Mouse (Mus musculus): ENCODE measurements at regions not wholly inside any gene's neighbourhood (a gene's known extent, or its start where the extent isn't known, plus 50 kb on each side); places are given as distances from the start of the nearest gene placed in this dataset.

DNA sequence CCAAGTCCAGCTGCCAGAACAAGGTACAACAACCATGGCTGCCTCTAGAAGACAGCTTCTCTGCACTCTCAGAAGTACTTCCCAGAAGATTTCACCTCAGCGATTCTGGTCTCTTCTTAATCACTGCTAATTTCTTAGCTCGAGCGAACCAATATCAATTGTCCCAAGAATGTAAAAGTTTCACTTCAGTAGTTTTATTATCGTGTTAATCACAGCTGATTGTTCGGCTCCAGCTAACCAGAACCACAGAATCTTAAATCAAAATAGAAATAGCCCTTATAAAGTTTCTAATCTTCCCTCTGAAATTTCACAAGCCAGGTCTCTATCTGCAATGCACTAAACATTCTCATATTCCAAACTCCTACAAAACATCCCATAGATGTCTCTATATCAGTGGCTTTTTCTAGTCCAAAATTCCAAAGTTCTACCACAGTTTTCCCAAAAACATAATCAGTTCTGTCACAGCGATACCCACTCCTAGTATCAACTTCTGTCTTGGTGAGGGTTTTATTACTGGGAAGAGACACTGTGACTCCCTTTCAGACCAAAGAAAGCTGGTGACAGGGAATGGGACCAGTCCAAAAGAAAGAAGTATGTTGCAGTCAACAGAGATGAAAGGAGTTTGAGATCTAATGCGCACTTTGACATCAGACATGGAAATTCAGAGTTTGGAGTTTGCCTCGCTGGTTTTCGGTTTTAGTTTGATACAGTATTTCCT lies 130.2 kb downstream of the Gm10283 start:
- DNase-seq, result no peak
- intact Hi-C loops (cut with DNase I), result no loop called here

DNA sequence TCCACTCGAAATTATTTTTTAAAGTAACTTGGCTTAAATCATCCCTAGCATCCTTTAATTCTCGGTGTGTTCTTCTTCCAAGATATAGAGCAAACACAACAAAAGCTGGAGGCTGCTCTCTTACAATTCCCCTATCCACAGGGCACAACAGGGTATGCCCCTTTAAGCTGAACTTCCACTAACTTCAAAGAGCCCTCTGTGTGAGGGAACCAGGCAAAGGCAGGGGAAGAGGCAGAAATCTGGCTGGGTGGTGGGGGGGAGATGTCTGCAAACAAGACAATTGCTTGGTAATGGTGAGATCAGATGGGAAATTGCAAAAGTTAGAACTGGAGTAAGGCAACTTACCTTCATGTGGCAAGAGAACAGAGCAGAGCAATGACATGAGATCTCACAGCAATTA lies 154.7 kb downstream of the Gm10283 start:
- no peak for DNase-seq
- intact Hi-C loops (cut with DNase I), result no loop called here

DNA sequence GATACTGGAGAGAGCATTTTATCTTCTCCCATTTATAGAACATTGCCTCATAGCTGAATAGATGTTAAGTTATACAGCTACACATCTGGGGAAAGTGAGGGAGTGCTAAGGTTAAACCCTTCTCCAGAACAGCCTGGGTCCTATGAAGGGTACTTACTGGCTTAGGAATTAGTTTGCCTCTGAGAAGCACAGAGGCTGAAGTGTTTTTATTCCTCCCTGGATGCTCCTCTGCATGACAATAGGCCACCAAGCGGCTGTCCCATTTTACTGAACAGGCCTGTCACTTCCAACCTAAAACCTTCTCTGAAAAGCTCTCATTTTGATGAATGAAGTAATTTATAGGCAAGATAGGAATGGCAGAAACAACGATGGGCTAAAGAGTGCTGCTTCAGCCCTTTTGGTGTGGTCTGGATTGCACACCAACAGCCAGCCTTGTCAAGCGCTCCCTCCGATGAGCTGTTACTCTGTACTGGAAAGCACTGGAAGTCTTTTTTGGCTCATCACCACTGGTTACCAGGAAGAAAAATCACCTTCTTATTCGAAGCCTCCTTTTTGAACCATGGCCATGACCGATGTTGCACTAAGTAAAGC lies 157.1 kb downstream of the Gm10283 start:
- DNase-seq, result no peak

DNA sequence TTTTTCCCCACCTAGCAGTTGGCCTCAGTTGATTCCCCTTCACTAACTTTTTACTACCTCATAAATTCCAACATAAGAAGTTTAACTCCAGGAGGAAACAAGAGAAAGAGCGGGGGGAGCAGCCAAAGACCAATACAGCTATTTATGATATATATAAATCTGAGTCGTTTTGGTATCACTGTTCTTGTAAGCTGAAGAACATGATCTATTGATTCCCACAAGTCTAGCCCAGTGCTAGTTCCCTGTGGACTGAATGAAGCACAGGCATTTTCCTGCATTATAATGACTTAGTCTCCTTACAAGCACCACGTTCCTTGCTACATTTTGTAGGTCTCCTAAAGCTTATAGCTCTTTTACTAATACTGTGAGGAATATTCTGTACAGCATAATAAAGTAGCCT lies 187.5 kb downstream of the Gm10283 start:
- DNase-seq, result no peak
- intact Hi-C loops (cut with DNase I), result no loop called here

More for the DNA sequence above, 157.1 kb downstream of the Gm10283 start:
- intact Hi-C loops (cut with DNase I), result no loop called here

DNA sequence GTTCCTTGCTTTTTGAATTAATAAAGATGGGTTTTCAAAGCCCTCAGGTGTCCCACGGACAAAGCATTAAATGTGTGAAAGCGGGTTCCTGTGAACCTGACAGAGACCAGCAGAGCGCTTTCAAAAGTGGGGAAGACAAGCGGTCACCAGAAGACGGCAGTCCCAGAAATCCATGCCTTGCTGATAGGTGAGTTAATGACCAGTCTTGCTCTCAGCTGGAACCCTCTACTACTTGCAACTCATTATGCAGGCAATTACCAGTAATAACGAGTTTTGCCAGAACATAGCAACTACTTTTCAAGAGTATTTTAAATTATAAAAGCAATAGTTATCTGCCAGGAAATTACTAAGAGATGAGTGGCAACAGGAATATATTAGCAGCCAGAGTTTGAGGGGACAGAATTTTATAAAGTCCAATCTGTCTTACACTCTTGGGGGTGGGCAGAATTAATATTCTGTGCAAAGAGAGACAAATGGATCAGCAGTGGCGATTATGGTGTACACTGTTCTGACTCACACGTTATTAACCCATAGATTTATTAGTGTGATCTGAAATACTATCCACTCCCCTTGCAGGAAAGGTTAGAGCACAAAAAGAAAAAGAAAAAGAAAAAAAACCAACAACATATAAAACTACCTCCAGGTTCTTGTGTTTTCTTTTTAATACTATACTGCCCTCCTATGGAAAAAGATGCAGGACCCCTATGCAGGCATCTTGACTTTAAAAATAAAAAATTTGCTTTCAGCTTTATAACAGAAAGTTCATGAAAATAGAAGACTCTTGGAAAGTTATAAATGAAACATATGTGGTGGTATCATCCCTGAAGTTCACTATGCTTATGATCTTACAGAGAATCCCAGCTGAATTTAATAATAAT lies 188.8 kb downstream of the Gm10283 start:
- intact Hi-C loops (cut with DNase I), result no loop called here
- no peak for DNase-seq

DNA sequence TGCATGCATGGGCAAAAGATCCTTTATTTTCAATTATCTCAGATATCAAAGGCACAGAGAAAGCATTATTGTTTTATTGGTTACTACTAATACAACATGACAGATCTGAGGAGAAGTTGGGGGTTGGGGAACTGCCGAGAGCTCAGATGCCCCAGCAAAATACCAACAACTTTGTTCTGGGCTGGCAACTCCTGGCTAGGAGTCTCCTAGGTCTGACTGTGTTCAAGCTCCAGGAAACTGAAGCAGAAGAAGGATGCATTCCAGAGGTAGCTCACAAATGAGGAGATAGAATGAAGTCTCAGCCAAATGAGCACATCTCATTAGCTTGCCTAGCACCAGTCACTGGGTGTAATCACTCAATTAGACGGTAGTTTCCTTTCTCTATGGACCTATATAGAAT lies 192.9 kb downstream of the Gm10283 start:
- no peak for DNase-seq
- intact Hi-C loops (cut with DNase I), result no loop called here

DNA sequence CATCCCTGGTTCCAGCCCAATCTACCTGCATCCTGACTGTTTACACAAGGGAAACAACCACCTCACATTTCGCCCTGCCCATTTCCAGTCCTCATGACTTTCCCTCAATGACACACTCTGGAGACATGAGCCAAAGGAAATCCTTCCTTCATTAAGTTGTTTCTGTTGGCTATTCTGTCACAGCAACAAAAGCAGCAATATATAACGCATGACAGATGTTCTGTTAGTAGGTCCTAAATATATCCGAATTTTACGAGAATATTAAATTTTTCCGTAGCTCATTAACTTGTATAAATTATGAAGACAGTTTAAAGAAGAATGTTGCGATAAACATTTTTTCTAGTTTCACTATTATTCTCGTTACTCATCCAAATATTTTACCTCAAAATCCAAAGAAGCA lies 201.7 kb downstream of the Gm10283 start:
- DNase-seq, result no peak
- intact Hi-C loops (cut with DNase I), result no loop called here

DNA sequence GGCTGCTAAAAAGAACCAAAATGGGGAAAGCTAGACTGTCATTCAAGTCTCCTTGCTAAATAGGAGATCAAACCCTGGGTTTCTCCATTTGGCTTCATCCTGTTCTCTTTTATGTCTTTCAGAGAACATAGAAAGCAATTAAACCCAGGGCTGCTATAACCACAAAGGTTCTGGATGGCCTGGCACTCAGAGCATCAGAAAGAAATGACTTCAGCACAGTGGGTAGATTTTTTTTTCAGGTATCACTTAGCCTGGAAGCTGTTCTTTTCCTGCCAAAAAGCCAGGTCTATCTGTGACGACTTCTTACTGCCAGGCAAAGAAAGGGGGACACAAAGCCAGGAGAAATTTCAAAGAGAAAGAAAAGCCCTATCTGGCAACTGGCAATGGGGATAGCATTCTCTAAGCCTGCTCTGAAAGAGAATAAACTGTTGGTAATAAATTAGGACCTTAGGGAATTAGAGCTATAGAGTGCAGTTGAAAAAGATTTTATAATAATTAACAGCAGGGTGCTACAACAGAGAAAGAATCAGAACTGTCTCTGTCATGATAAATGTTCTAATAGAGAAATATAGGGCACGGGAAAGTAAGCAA lies 225.7 kb downstream of the Gm10283 start:
- intact Hi-C loops (cut with DNase I), result no loop called here
- no peak for DNase-seq

DNA sequence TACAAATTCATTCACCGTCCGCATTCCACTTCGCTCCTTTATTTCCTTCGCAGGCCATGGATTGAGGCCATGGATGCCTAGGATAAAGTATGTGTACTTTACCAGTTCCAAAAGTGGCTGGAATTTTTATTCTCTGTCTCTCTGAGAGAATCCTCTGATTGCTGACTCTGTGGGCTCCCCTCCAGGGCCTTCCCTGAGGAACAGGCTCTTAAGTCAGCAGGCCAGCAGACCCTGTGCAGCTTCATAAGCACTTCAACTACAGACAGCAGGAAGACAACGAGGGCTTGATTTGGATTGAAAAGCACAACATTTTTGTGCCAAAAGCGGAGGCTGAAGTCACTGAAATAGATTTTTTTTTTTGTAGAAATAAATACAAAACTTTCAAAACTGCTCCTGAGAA lies 252.7 kb downstream of the Gm10283 start:
- intact Hi-C loops (cut with DNase I), result no loop called here
- DNase-seq, result peak in 1 of 2 experiments; percentile 7

DNA sequence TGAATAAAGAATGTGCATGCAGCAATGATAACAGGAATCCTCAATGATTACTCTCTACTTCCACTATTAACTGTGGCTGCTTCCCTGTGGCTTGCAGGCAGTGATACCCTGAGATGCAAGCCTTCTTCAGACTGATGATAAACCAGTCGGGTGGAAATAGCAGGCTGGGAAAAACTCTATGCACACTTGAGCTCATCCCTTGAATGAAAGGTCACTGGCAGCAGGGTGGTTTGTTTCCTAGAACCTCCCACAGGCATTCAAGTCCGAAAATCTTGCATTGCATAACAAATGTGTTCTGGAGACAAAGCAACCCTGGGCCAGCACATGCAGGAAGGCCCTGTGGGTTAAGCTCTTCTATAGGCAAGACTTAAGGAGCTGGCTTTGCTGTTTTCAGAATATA lies 253.3 kb downstream of the Gm10283 start:
- no peak for DNase-seq
- intact Hi-C loops (cut with DNase I), result no loop called here

DNA sequence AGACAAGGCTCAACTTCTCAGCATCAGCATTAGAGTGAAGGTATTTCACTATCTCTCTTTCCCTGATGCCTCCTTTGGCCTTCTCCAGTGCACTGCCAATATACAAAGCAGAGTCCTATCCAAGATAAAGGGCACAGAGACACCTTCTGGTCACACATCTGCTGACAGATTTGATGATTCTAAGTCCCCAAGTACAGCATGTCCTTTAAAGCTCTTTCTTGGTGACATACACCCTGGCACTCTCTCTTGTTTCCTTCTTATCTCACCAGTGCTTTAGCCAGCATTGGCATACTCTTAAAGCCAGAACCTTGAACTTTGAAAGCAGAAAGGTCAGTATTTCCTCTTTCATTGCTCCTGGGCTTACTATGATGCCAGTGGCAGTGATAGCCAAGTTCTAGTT lies 255.4 kb downstream of the Gm10283 start:
- no peak for DNase-seq
- intact Hi-C loops (cut with DNase I), result no loop called here

DNA sequence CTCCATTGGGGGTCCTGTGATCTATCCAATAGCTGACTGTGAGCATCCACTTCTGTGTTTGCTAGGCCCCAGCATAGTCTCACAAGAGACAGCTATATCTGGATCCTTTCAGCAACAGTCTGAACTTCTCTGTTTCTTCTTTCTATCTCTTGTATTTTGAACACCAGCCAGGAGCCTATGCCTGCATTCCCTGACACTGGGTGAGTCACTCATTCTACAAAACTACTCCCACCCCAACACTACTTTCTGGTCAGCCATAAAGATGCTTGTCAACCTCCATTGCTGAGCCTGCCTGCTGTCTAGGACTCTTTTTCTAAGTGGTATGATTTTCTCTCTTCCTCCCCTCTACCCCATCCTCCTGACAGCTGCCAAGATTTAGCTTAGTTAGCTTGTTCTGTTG lies 261.6 kb downstream of the Gm10283 start:
- intact Hi-C loops (cut with DNase I), result no loop called here
- DNase-seq, result no peak

DNA sequence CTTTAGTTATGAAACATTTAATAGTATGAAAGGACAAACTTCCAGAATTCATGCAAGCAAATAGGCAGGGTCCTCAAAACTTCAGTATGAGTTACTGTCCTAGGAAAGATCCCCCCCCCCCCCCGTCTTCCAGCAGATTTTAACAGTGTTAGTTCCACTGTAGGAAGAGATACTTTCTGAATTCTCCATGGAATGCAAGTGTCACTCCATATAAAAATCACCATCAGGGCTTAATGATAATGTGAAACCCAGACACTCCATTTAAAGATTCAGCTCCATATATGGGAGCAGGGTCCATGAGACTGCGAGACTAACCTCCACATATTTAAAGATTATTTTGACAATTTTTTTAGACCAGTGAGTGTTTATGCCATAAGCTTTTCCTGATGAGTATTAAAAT lies 282.1 kb downstream of the Gm10283 start:
- intact Hi-C loops (cut with DNase I), result no loop called here
- DNase-seq, result no peak

DNA sequence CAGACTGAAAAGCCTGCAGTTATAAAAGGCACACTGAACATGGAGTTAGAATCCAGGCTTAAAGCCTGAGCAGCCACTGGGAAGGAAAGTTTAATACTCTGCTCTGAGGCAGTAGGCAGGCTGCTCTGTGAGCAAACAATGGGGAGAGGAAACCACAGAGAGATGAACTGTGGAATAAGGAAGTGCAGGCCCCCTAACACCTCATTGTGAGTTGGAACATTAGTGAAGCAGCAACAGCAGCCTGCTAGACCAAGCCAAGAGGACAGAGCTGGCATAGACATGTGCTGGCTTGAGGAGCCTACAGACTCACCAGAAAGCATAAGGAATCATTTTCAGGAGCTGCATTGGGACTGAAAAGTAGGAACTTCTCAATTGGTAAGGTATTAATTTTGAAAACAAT lies 307.4 kb downstream of the Gm10283 start:
- intact Hi-C loops (cut with DNase I), result no loop called here
- DNase-seq, result no peak

DNA sequence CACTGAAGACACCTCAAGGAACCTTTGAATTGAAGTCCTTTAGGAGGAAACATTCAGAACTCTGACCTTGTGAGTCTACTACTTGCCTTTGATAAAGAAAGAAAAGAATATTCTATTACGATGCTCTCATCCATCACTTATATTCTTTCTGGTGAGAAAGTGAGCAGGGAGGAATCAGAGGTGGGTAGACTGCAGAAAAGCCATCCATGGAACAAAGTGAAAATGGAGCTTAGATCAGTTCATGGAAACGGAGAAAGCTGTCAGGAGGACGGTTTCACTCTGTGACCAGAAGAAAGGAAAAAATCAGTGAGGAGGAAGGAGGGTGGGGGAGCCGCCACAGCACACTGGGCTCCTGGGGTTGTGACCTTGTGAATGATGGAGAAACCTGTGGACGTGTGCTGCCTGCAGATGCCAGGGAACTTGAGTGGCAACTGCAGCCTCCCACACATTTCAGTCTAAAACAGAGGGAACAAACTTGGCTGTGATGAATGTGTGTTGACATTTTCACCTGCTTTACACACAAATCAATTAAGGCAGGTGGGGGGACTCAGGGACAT lies 335.2 kb downstream of the Gm10283 start:
- intact Hi-C loops (cut with DNase I), result no loop called here

More for the DNA sequence above, 335.2 kb downstream of the Gm10283 start:
- DNase-seq, result no peak

Measured in heart, postnatal 14 days (tissue).